In the genomic region with DNA sequence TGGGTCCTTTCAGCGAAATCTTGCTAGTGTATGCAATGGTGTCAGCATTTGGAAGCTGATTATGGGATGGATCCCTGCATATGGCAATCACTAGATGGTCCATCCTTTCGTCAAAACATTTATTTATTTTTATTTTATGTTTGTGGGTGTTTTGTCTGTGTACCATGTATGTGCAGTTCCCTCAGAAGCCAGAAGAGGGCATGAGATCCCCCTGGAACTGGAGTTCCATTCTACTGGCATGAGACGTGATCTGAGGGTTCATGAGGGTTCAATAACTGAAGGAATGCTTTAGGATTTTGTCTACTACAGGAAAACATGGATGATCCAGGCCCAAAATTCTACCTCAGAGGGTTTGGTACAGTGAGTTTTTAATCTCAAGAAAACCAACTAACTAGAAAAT, we compare ENCODE assay signal across 8 mouse cellular contexts. TPM values are rescaled to one million over a fixed set of nuclear protein-coding genes. Genes with fewer than 3 reads are reported as not detected.
DNase-seq lines count a peak whose midpoint lies in the region; ATAC-seq and TF ChIP-seq lines count a peak whose summit lies in the region.

No protein-coding gene starts in this region.

- no peak overlapping the region for H3K27ac ChIP-seq in hindbrain, embryonic 11.5 days (ENCODE audit: low read depth, low read length)
- H3K27ac ChIP-seq in hindbrain, embryonic 16.5 days (ENCODE audit: low read depth, low read length): no peak overlapping the region
- no peak overlapping the region for H3K27ac ChIP-seq in cerebellum, adult 2 months (ENCODE audit: insufficient read depth, low read length)
- H3K27ac ChIP-seq in intestine, embryonic 16.5 days (ENCODE audit: low read length): no peak overlapping the region

- WGBS in hindbrain, embryonic 11.5 days: 55% methylated on average over 2 of the region's 3 CpGs
- 44% methylated on average over 2 of the region's 3 CpGs for WGBS in hindbrain, embryonic 16.5 days
- 55% methylated on average over 3 of the region's 3 CpGs for WGBS in cerebellum, adult 2 months
- whole genome bisulfite sequencing in intestine, embryonic 16.5 days: 52% methylated on average over 2 of the region's 3 CpGs

- no peaks in the 10 kb centered on the region for H3K36me3 ChIP-seq in hindbrain, embryonic 11.5 days (ENCODE audit: control insufficient read depth, insufficient read depth, low read length)
- no peaks in the 10 kb centered on the region for H3K36me3 ChIP-seq in hindbrain, embryonic 16.5 days (ENCODE audit: control insufficient read depth, insufficient read depth, low read length)
- H3K36me3 ChIP-seq in intestine, embryonic 16.5 days (ENCODE audit: control insufficient read depth, insufficient read depth, low read length): no peaks in the 10 kb centered on the region

- ATAC-seq in hindbrain, embryonic 11.5 days (ENCODE audit: low FRiP score): no peak
- ATAC-seq in hindbrain, embryonic 16.5 days: no peak
- ATAC-seq in inflammation-experienced regulatory T-cells, adult 6 months: no peak
- ATAC-seq in intestine, embryonic 16.5 days: no peak

- no peaks in the 10 kb centered on the region for H3K27me3 ChIP-seq in hindbrain, embryonic 11.5 days (ENCODE audit: control insufficient read depth, insufficient read depth, low read length)
- no peaks in the 10 kb centered on the region for H3K27me3 ChIP-seq in hindbrain, embryonic 16.5 days (replicated peaks; ENCODE audit: control insufficient read depth, insufficient read depth, low read length)
- H3K27me3 ChIP-seq in cerebellum, adult 2 months (ENCODE audit: control insufficient read depth, insufficient read depth, low read length): no peaks in the 10 kb centered on the region
- H3K27me3 ChIP-seq in intestine, embryonic 16.5 days (replicated peaks; ENCODE audit: control insufficient read depth, insufficient read depth, low read length): no peaks in the 10 kb centered on the region

- no peak for TF ChIP-seq CTCF in cerebellum, adult 2 months (IDR thresholded peaks at IDR 0.05; ENCODE audit: borderline replicate concordance, insufficient read depth, low read depth, low read length)

- no peak for TF ChIP-seq POLR2A in cerebellum, adult 2 months (IDR thresholded peaks at IDR 0.05; ENCODE audit: borderline replicate concordance, insufficient read depth, low read length)

- no peak overlapping the region for H3K4me3 ChIP-seq in hindbrain, embryonic 11.5 days (ENCODE audit: low read depth, low read length)
- no peak overlapping the region for H3K4me3 ChIP-seq in hindbrain, embryonic 16.5 days (ENCODE audit: low read length)
- H3K4me3 ChIP-seq in cerebellum, adult 2 months (replicated peaks; ENCODE audit: insufficient read depth, low read depth, low read length): no peak overlapping the region
- no peak overlapping the region for H3K4me3 ChIP-seq in intestine, embryonic 16.5 days (ENCODE audit: low read length)

- H3K9ac ChIP-seq in hindbrain, embryonic 11.5 days (ENCODE audit: low read depth, low read length): no peak overlapping the region
- H3K9ac ChIP-seq in hindbrain, embryonic 16.5 days (ENCODE audit: low read depth, low read length): no peak overlapping the region
- no peak overlapping the region for H3K9ac ChIP-seq in intestine, embryonic 16.5 days (ENCODE audit: low read depth, low read length)

- no peak overlapping the region for H3K4me2 ChIP-seq in hindbrain, embryonic 11.5 days (replicated peaks; ENCODE audit: low read depth, low read length)
- H3K4me2 ChIP-seq in hindbrain, embryonic 16.5 days (ENCODE audit: low read length): no peak overlapping the region
- H3K4me2 ChIP-seq in intestine, embryonic 16.5 days (ENCODE audit: low read depth, low read length): no peak overlapping the region

- intact Hi-C loops in heart, postnatal 36 days (cut with DNase I): loop anchor here (2.0 kb wide), 1 partner anchor 144 kb away; no protein-coding TSS in a partner anchor

- no peaks in the 10 kb centered on the region for H3K9me3 ChIP-seq in hindbrain, embryonic 11.5 days (ENCODE audit: control insufficient read depth, low read length)
- H3K9me3 ChIP-seq in hindbrain, embryonic 16.5 days (ENCODE audit: control insufficient read depth, low read length): no peaks in the 10 kb centered on the region
- H3K9me3 ChIP-seq in intestine, embryonic 16.5 days (ENCODE audit: control insufficient read depth, low read length): no peaks in the 10 kb centered on the region

- H3K4me1 ChIP-seq in hindbrain, embryonic 11.5 days (replicated peaks; ENCODE audit: control insufficient read depth, insufficient read depth, low read length): no peaks in the 10 kb centered on the region
- no peaks in the 10 kb centered on the region for H3K4me1 ChIP-seq in hindbrain, embryonic 16.5 days (ENCODE audit: control insufficient read depth, insufficient read depth, low read depth, low read length)
- no peaks in the 10 kb centered on the region for H3K4me1 ChIP-seq in cerebellum, adult 2 months (ENCODE audit: control insufficient read depth, insufficient read depth, low read length)
- H3K4me1 ChIP-seq in intestine, embryonic 16.5 days (ENCODE audit: control insufficient read depth, insufficient read depth, low read length): no peaks in the 10 kb centered on the region

- peak; percentile 38 for DNase-seq in hindbrain, embryonic 11.5 days (ENCODE audit: low spot score)
- DNase-seq in 3134 (ENCODE audit: extremely low read depth, insufficient read length, low spot score) (peak; percentile 14), NIH3T3 (ENCODE audit: low read depth) (peak; percentile 72)
- DNase-seq in heart, postnatal 36 days: peak; percentile 30 to 45
- no peak for DNase-seq in cerebellum, adult 2 months

RNA-seq across cellular contexts. Expression of a gene that starts 28.3 kb away (rescaled TPM):
- 2.5 and 3.6 TPM in 2 replicates for polyA plus RNA-seq in hindbrain, embryonic 11.5 days (2014; fragmentation: Nextera tagmentation; extraction: Ambion mirVana)
- 19.0 and 20.3 TPM in 2 replicates for polyA plus RNA-seq in hindbrain, embryonic 16.5 days (2015; fragmentation: Nextera tagmentation; extraction: Ambion mirVana)
- 10 to 100 TPM in 1 of 2 experiments, 1 to 10 TPM in 1; 4.9 to 14.8 TPM for total RNA-seq in heart, postnatal 36 days (2021)
- not detected for polyA plus RNA-seq in inflammation-experienced regulatory T-cells, adult 6 months (2017; shearing (Covaris generic))
- polyA plus RNA-seq in cerebellum, adult 2 months (2012; rRNA removed): 2.7 and 3.1 TPM in 2 replicates
- 2.7 and 2.9 TPM in 2 replicates for polyA plus RNA-seq in intestine, embryonic 16.5 days (2015; fragmentation: Nextera tagmentation; extraction: Ambion mirVana)

Comparison
In these comparisons a context has a peak if more than half of its experiments do, and no peak if none do; other contexts are left out.
1. DNase-seq: peak in hindbrain, embryonic 11.5 days (single experiment), 3134 (single experiment), NIH3T3 (single experiment) and heart, postnatal 36 days (2 of 2); none in cerebellum, adult 2 months (0 of 2).